Mouse (Mus musculus): ENCODE data around the gene Fgfr1op.
"Not testable (repeated sequence)": the region's sequence is repeated elsewhere in the genome, so short reads cannot be mapped to it uniquely, and the experiment has no call there.

DNA sequence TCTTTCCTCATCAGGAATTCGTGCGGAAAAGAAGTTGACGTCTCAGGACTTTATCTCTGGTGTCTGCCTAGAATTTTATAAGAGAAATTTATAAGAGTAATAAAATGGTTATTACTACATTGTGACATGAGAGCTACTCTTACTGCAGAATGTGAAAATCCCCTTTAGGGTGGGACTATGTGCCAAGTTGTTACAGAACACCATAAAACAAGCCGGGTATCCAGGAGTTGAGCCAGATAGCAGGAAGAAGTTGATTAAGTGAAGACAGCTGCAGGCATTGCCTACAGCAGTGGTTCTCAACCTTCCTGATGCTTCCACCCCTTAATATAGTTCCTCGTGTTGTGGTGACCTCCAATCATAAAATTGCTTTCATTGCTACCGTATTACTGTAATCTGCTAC is 48.4 kb upstream of the Fgfr1op start:
- TF ChIP-seq CTCF (IDR thresholded peaks at IDR 0.05; ENCODE audit: low read depth, low read length); GATA1 (IDR thresholded peaks at IDR 0.05; ENCODE audit: borderline replicate concordance, low read length); TAL1 (conservative IDR thresholded peaks at IDR 0.05; ENCODE audit: low read depth, low read length); GATA2 (IDR thresholded peaks at IDR 0.05; ENCODE audit: borderline replicate concordance, low read depth, low read length); POLR2AphosphoS5 (IDR thresholded peaks at IDR 0.05; ENCODE audit: insufficient replicate concordance, low read depth, low read length): not testable (repeated sequence)

Measured in G1E (cell line).